Mouse (Mus musculus) embryonic facial prominence, embryonic 15.5 days (tissue): ENCODE measurements around the gene Upk1a. TPM values are rescaled to one million over a fixed set of nuclear protein-coding genes. Genes with fewer than 3 reads are reported as not detected.

ENCODE experiments used
- ATAC-seq: fragments of 200-750 bp; cut with Nextera tagmentation; 2 replicates; pipeline ENCODE4 v1.8.0; 2017; ENCODE audit warnings: low read depth, moderate TSS enrichment; ENCODE audit not compliant: insufficient number of reproducible peaks, low FRiP score, low TSS enrichment
- H3K27ac ChIP-seq: fragments of 300-500 bp; sonication (generic); replicated peaks from 2 replicates; pipeline ENCODE4 v1.5.1; 2015; ENCODE audit warnings: mild to moderate bottlenecking, inconsistent platforms
- H3K27me3 ChIP-seq: fragments of 300-500 bp; sonication (generic); 2 replicates; pipeline ENCODE4 v1.6.1; 2015; ENCODE audit warnings: inconsistent platforms
- H3K36me3 ChIP-seq: fragments of 300-500 bp; sonication (generic); 2 replicates; pipeline ENCODE4 v1.6.1; 2015; ENCODE audit warnings: mild to moderate bottlenecking, inconsistent platforms
- H3K4me1 ChIP-seq: fragments of 300-500 bp; sonication (generic); 2 replicates; pipeline ENCODE4 v1.6.1; 2015; ENCODE audit warnings: inconsistent platforms
- H3K4me2 ChIP-seq: fragments of 300-500 bp; sonication (generic); replicated peaks from 2 replicates; pipeline ENCODE4 v1.6.1; 2015; ENCODE audit warnings: mild to moderate bottlenecking, inconsistent platforms
- H3K4me3 ChIP-seq: fragments of 300-500 bp; sonication (generic); replicated peaks from 2 replicates; pipeline ENCODE4 v1.5.1; 2015; ENCODE audit warnings: mild to moderate bottlenecking, inconsistent platforms
- H3K9ac ChIP-seq: fragments of 300-500 bp; sonication (generic); 2 replicates; pipeline ENCODE4 v1.6.1; 2015; ENCODE audit warnings: inconsistent platforms
- H3K9me3 ChIP-seq: fragments of 300-500 bp; sonication (generic); replicated peaks from 2 replicates; pipeline ENCODE4 v1.6.1; 2016; ENCODE audit warnings: inconsistent platforms
- WGBS: fragments of 180-500 bp; shearing (Covaris S2); methylation state at CpG from one replicate; pipeline ENCODE4 v1.1.7; 2015; 5-methylcytosine and 5-hydroxymethylcytosine counted together
- polyA plus RNA-seq: library from polyadenylated mRNA; unstranded; fragments of >200 nt; fragmentation: Nextera tagmentation; extraction: Ambion mirVana; gene quantifications from 2 replicates; pipeline ENCODE4 v1.2.1, GENCODE M21; 2015

Gene Upk1a
- polyA plus RNA-seq, 1 experiment from 2014 or later, result 0.75 TPM

- ATAC-seq, result no peak
- no peaks in the 10 kb centered on the region for H3K27me3 ChIP-seq
- no peak overlapping the region for H3K4me2 ChIP-seq
- peaks cover 59% of the 10 kb centered on the region for H3K36me3 ChIP-seq
- no peak overlapping the region for H3K27ac ChIP-seq
- H3K4me1 ChIP-seq, result peaks cover 9% of the 10 kb centered on the region; the same call in 1 of the 2 replicates
- no peak overlapping the region for H3K9ac ChIP-seq
- H3K9me3 ChIP-seq, result no peaks in the 10 kb centered on the region
- no peak overlapping the region for H3K4me3 ChIP-seq
- WGBS, result 86% methylated on average over 11 of the region's 11 CpGs
These were observed 45.1 kb downstream of the Upk1a start for GRCm38 (mm10) chr7:30567555-30567954.

- Histone ChIP-seq H3K36me3 (peaks cover 47% of the 10 kb centered on the region), H3K9me3 (no peaks in the 10 kb centered on the region), H3K27me3 (no peaks in the 10 kb centered on the region), H3K9ac (no peak overlapping the region), H3K4me2 (no peak overlapping the region), H3K4me3 (no peak overlapping the region), H3K4me1 (peaks cover 13% of the 10 kb centered on the region; the same call in 1 of the 2 replicates), H3K27ac (no peak overlapping the region)
- 84% methylated on average over 9 of the region's 9 CpGs for WGBS
- ATAC-seq, result no peak
These were observed 46.6 kb downstream of the Upk1a start for GRCm38 (mm10) chr7:30566033-30566432.

- H3K4me3 ChIP-seq, result peak within 1 kb of the TSS; percentile 94; the same call in 1 of the 2 replicates
- ATAC-seq, result no peak
- H3K4me1 ChIP-seq, result peaks cover 15% of the 10 kb centered on the region; the same call in 1 of the 2 replicates
- H3K27me3 ChIP-seq, result no peaks in the 10 kb centered on the region
- 95% methylated on average over 12 of the region's 12 CpGs for WGBS
- no peak within 1 kb of the TSS for H3K27ac ChIP-seq
- no peak within 1 kb of the TSS for H3K9ac ChIP-seq
- no peak within 1 kb of the TSS for H3K4me2 ChIP-seq
- H3K9me3 ChIP-seq, result no peaks in the 10 kb centered on the region
- peaks cover 37% of the 10 kb centered on the region for H3K36me3 ChIP-seq
These were observed 47.6 kb downstream of the Upk1a start, which contains the start of gene Igflr1 for GRCm38 (mm10) chr7:30564970-30565571. Gene Igflr1, plus strand, starts transcription at chr7:30565427.

GRCm38 (mm10) chr7:30563906-30564280, 48.8 kb downstream of the Upk1a start:
- Histone ChIP-seq H3K9ac (peak overlapping the region; percentile 86), H3K9me3 (no peaks in the 10 kb centered on the region), H3K4me3 (peak overlapping the region; percentile 94), H3K27me3 (no peaks in the 10 kb centered on the region), H3K27ac (peak overlapping the region; percentile 98), H3K36me3 (peaks cover 25% of the 10 kb centered on the region), H3K4me2 (peak overlapping the region; percentile 74), H3K4me1 (peaks cover 22% of the 10 kb centered on the region; the same call in 1 of the 2 replicates)
- ATAC-seq, result no peak
- whole genome bisulfite sequencing, result 25% methylated on average over 6 of the region's 6 CpGs

- H3K4me2 ChIP-seq, result peak within 1 kb of the TSS; percentile 81
- peak; percentile 90 for ATAC-seq
- H3K4me3 ChIP-seq, result peak within 1 kb of the TSS; percentile 94
- peaks cover 28% of the 10 kb centered on the region for H3K4me1 ChIP-seq
- peak within 1 kb of the TSS; percentile 86 for H3K9ac ChIP-seq
- peak within 1 kb of the TSS; percentile 98 for H3K27ac ChIP-seq
- H3K27me3 ChIP-seq, result no peaks in the 10 kb centered on the region
- no peaks in the 10 kb centered on the region for H3K9me3 ChIP-seq
- WGBS, result under 1% methylated on average over 45 of the region's 45 CpGs
- H3K36me3 ChIP-seq, result peaks cover 19% of the 10 kb centered on the region
These were observed 49.3 kb downstream of the Upk1a start, which contains the start of the genes U2af1l4, Gm49396 and Psenen for GRCm38 (mm10) chr7:30563117-30563905. Gene U2af1l4, plus strand, starts transcription at chr7:30563301. Gene Gm49396, plus strand, starts transcription at chr7:30563344. Gene Psenen, minus strand, starts transcription at chr7:30563627.

- peak overlapping the region; percentile 98 for H3K27ac ChIP-seq
- H3K9ac ChIP-seq, result peak overlapping the region; percentile 55
- H3K27me3 ChIP-seq, result no peaks in the 10 kb centered on the region
- peaks cover 16% of the 10 kb centered on the region for H3K36me3 ChIP-seq
- peak overlapping the region; percentile 94 for H3K4me3 ChIP-seq
- no peaks in the 10 kb centered on the region for H3K9me3 ChIP-seq
- no peak for ATAC-seq
- H3K4me1 ChIP-seq, result peaks cover 33% of the 10 kb centered on the region
- WGBS, result 1% methylated on average over 27 of the region's 27 CpGs
- peak overlapping the region; percentile 81 for H3K4me2 ChIP-seq
These were observed 50.0 kb downstream of the Upk1a start for GRCm38 (mm10) chr7:30562526-30563116.

- Histone ChIP-seq H3K36me3 (peaks cover 23% of the 10 kb centered on the region), H3K9ac (0 out of 2 replicates have a peak overlapping the region, but pooled peaks have one; percentile 2), H3K27me3 (no peaks in the 10 kb centered on the region), H3K27ac (no peak overlapping the region), H3K9me3 (no peaks in the 10 kb centered on the region), H3K4me2 (peak overlapping the region; percentile 86; the same call in 1 of the 2 replicates), H3K4me3 (no peak overlapping the region), H3K4me1 (peaks cover 33% of the 10 kb centered on the region)
- ATAC-seq, result no peak
- 67% methylated on average over 2 of the region's 2 CpGs for WGBS
These were observed 52.4 kb downstream of the Upk1a start for GRCm38 (mm10) chr7:30560296-30560695.

GRCm38 (mm10) chr7:30559443-30559954, 53.1 kb downstream of the Upk1a start, which contains the start of gene Lin37:
Gene Lin37, minus strand, starts transcription at chr7:30559838.
- peak within 1 kb of the TSS; percentile 86 for H3K4me2 ChIP-seq
- H3K4me3 ChIP-seq, result peak within 1 kb of the TSS; percentile 74
- peaks cover 33% of the 10 kb centered on the region for H3K4me1 ChIP-seq
- ATAC-seq, result peak; percentile 87
- peaks cover 28% of the 10 kb centered on the region for H3K36me3 ChIP-seq
- H3K9me3 ChIP-seq, result no peaks in the 10 kb centered on the region
- no peaks in the 10 kb centered on the region for H3K27me3 ChIP-seq
- peak within 1 kb of the TSS; percentile 79 for H3K9ac ChIP-seq
- under 1% methylated on average over 20 of the region's 20 CpGs for WGBS
- peak within 1 kb of the TSS; percentile 71 for H3K27ac ChIP-seq

GRCm38 (mm10) chr7:30558656-30559442, 53.8 kb downstream of the Upk1a start:
- peak overlapping the region; percentile 74 for H3K4me3 ChIP-seq
- ATAC-seq, result no peak
- peak overlapping the region; percentile 86 for H3K4me2 ChIP-seq
- peak overlapping the region; percentile 79 for H3K9ac ChIP-seq
- 14% methylated on average over 12 of the region's 12 CpGs for WGBS
- peaks cover 30% of the 10 kb centered on the region for H3K36me3 ChIP-seq
- H3K27ac ChIP-seq, result peak overlapping the region; percentile 71
- no peaks in the 10 kb centered on the region for H3K27me3 ChIP-seq
- H3K9me3 ChIP-seq, result no peaks in the 10 kb centered on the region
- H3K4me1 ChIP-seq, result peaks cover 30% of the 10 kb centered on the region

GRCm38 (mm10) chr7:30557901-30558514, 54.6 kb downstream of the Upk1a start:
- H3K4me3 ChIP-seq, result peak overlapping the region; percentile 74
- no peak for ATAC-seq
- no peak overlapping the region for H3K9ac ChIP-seq
- H3K27ac ChIP-seq, result no peak overlapping the region
- H3K27me3 ChIP-seq, result no peaks in the 10 kb centered on the region
- H3K36me3 ChIP-seq, result peaks cover 30% of the 10 kb centered on the region
- WGBS, result 87% methylated on average over 13 of the region's 13 CpGs
- H3K4me1 ChIP-seq, result peaks cover 36% of the 10 kb centered on the region
- peak overlapping the region; percentile 86 for H3K4me2 ChIP-seq
- no peaks in the 10 kb centered on the region for H3K9me3 ChIP-seq
